Mouse (Mus musculus) G1E (cell line): ENCODE data around the gene Rgs12.

Source experiments
- CTCF ChIP-seq: IDR thresholded peaks from 2 replicates; pipeline ENCODE4 v1.5.1; 2012; ENCODE audit warnings: low read depth, low read length, inconsistent platforms, mixed read lengths
- GATA1 ChIP-seq: IDR thresholded peaks from 2 replicates; pipeline ENCODE4 v1.6.1; 2012; ENCODE audit warnings: borderline replicate concordance, low read length, inconsistent platforms, mixed read lengths
- POLR2AphosphoS5 ChIP-seq: IDR thresholded peaks from 2 replicates; pipeline ENCODE4 v1.6.1; 2012; ENCODE audit warnings: low read depth, low read length, inconsistent platforms; ENCODE audit not compliant: insufficient replicate concordance
- TAL1 ChIP-seq: conservative IDR thresholded peaks from 2 replicates; pipeline ENCODE4 v1.6.1; 2012; ENCODE audit warnings: low read depth, low read length, inconsistent platforms, mixed read lengths

- TF ChIP-seq CTCF: no peak
- no peak for TF ChIP-seq POLR2AphosphoS5
- no peak for TF ChIP-seq TAL1
- no peak for TF ChIP-seq GATA1
Observed at GRCm38 (mm10) chr5:35042431-35043109, 93.3 kb downstream of the Rgs12 start.
